Mouse (Mus musculus): ENCODE measurements at regions not wholly inside any gene's neighbourhood (a gene's known extent, or its start where the extent isn't known, plus 50 kb on each side); places are given as distances from the start of the nearest gene placed in this dataset.

DNA sequence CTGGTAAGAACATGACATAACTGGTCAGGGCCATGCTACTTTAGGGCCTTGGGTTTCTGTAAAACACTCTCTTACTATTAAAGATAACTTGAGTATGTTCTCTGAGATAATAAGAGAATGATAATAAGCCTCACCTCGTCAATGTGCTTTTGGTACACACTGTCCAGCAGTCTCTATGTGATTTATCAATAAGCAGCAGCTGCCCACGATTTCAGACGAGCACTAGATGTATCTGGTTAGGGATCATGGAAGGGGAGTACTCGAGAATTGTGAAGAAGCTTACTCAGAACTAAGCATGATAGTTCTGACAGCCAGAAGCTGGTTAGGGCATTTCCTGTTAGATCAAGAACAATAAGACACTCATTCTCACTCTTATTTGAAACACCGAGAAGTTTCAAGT is 53.8 kb downstream of the Neurod6 start:
- no peak for DNase-seq (ENCODE audit: low spot score)

DNA sequence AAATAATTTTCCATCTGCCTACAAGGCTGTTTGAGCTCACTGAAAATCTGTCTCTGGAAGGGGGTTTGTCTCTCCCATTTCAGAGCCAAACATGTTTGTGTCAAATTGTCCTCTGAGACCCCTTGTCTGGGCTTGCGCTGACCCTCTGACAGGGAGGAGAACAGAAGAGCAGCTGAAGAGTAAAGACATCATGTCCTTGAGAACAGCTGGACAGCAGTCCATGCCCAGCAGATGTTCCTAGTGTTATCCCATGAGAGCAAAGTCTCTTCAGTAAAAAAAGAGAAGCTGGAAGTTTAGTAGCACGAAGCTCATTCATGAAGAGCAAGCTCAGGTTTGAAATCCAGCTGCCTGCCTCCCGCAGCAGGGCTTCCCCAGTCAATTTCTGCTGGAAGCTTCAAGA is 60.7 kb downstream of the Neurod6 start:
- no peak for DNase-seq (ENCODE audit: low spot score)

DNA sequence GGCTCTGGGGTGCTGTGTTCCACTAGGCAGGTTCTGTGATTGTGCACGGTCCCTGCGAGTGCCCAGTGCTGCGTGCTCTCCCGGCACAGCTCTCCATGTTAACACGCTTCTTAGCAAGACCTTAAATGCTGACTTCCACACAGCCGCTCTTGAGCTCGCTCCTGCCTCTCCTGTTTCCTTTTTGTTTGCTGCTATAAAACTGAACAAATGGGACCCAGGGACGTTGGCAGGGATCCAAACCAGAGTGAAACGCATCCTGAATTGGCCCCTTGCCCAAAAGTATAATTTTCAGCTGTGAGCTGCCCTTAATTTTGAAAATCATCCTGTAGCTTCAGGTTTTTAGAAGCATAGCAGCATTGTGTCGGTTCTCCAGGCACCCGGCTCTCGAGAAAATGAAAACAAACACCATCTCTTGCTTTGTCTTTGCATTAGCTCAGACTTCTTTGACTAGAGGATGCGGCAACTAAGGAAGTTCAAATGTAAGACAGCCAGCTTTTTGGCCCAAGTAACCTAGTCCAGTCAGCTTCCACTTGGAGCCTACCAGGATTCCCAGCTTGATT is 63.1 kb downstream of the Neurod6 start:
- DNase-seq (ENCODE audit: low spot score): peak; percentile 57

DNA sequence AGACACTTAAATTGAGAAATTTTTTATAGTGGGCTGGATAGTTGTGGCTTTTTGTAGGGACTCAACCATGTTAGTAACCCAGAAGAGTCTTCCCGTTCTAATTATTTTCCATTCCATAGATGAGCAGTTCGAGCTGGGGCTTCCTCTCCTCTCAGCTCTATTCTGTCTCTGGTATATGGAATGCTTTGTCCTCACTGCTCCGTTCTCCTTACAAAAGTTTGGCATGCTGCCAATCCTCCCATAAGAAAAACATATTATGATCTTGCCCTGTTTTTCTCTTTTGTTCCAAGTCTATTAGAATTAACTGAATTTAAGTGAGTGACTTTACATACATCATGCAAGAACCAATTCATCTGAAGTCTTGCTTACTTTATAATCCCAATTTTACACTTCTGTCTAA is 70.7 kb downstream of the Neurod6 start:
- DNase-seq (ENCODE audit: low spot score): no peak

DNA sequence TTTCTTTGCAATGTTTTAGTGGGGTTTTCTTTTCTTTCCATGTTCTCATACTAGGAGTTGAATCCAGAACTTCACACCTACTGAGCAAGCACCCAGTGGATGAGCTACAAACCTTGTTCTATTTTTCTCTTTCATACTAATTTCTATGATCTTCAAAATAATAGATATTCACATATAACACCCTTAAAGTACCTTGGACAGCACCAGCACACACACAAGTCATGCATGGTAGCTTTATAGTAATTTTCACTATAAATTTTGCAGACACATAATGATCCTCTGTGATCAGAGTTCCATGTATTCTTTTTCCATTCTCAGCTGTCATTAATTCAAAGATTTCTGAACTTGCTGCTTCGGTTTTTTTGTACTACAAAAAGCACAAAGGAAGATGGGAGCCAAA is 71.1 kb downstream of the Neurod6 start:
- no peak for DNase-seq (ENCODE audit: low spot score)

DNA sequence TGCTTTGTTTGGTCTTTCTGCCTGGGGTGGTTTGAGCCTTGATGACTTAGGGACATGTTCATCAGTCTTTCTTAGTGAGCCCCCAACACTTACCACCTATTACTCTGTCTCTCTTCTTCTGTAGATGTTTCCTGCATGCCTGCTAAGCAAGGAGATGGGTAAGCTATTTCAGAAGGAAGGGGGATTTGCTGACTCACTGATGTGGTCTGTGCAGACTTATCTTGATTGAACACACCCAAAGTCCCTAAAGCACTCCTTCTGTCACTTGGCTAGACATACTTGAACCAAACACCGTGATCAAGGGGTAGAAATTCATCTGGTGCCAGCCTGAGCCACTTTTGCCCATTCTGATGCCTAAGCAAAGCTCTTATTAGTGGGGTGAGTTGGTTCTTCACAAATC is 72.0 kb downstream of the Neurod6 start:
- no peak for DNase-seq (ENCODE audit: low spot score)

DNA sequence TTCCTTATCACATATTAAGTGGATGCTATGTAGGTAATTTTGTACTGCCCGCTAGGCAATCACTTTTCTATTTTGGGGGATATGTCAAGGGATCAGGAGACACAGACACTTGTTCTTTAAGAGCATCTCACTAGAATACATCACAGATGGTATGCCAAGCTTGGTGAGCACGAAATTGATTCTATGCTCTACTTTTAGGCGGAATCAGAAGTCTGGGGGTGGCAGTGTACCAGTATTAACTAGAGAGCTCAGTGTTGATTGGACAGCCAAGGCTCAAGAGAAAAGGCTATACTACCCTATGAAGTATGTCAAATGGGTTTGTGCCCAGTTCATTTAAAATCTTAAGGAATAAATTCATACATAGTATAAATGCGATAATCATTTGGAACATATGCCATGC is 84.0 kb downstream of the Neurod6 start:
- DNase-seq (ENCODE audit: low spot score): no peak

DNA sequence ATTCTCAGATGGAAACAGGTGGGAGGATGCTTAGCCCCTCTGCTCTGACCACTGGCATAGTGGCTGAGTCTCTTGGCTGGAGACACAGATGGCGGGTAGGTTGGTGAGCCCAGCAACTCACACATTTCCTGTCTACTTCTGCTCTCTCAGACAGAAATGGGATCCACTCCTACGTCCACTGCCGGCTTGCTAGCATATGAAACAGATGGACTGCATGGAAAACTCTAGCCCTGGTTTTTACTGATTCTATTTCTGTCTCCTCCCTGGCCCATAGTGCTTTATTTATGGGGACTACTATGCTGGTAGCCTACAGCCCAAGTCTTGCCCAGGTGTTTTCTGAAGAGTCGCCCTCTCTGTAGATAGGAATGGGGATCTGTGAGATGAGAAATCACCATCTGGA is 88.9 kb downstream of the Neurod6 start:
- DNase-seq (ENCODE audit: low spot score): peak; percentile 48

DNA sequence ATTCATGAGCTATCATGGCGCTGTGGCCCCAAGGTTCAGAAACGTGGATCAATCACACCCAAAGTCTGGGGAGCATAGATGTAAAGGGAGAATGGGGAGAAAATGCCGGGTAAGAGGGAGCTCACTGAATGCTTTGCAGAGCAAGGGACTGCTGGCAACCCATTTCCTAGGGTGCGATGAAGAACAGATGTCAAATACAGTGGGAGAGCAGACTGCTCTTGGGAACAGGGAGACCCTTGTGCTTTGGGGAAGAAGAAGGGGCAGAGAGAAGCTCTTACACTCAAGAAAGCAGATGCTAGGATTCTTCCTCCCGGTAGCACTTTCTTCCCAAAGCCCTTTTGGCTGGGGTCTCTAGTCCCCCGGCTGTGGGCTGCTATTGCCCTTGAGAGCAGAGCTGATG is 100.0 kb downstream of the Neurod6 start:
- no peak for DNase-seq (ENCODE audit: low spot score)

DNA sequence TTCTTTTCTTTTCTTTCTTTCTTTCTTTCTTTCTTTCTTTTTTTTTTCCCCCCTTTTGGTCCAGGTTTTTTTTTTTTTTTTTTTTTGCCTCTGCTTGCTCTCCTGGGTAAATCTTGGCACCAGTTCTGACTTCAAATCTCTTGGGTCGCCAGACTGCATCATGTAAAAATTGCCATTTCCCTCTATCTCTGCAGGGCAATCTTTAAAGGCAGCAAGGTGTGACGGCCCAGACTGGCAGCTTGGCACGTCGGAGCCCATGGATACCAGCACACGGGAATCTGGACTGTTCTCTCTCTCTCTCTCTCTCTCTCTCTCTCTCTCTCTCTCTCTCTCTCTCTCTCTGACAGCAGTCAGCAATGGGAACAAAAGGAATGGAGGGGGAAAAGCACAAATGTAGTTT is 101.0 kb downstream of the Neurod6 start:
- no peak for DNase-seq (ENCODE audit: low spot score)

DNA sequence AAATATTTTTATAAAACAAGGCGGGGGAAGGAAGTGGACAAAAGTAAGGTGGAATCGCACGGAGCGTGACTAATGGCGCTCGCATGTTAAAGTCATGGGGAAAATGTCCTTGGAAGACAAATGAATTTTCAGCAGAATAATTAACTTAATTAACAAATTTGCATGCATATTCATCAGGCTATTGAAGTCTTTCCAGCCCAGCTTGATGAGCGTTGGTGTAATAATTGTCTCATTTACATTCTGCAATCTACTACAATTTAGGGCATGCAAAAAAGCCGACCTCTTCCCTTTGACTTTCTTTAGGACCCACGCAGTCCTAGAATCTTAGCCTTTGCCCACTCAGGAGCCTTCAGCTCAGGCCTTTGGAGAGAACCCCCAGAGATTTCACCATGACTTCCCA is 101.5 kb downstream of the Neurod6 start:
- DNase-seq (ENCODE audit: low spot score): no peak

DNA sequence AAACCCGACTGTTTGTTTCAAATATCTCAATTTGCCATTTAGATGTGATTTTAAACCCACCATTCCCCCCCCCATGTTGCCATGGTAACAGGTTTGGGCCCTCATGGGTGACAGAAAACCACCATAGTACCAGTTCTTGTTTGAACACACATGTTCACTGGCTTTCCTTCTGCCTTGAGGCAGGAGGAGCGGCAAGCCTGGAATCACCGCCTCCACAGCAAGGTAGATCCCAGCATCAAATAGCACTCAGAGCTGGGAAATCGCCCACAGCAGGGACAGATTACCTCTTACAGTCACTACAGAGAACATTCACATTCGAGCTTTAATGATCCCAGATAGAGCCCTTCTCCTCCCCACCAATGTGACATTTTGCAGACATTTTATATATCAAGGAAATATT is 102.0 kb downstream of the Neurod6 start:
- DNase-seq (ENCODE audit: low spot score): no peak

DNA sequence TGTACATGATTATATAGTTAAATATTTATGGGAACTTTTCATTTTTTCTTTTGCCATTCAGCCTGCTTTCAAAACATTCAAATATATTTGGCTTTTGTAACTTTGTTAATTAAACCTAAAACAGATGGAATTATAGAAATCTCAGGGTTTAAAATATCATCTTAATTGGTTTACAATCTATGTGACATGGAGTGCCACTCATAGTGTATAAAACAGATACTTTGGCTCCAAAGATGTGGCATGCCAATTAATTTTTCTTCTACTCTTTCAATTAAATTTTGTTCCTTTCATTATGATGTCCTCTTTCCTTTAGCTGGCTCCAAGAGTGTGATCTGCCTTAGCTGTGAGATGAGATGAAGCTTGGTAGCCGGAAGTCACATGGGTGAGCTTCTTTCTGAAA is 103.0 kb downstream of the Neurod6 start:
- DNase-seq (ENCODE audit: low spot score): no peak

DNA sequence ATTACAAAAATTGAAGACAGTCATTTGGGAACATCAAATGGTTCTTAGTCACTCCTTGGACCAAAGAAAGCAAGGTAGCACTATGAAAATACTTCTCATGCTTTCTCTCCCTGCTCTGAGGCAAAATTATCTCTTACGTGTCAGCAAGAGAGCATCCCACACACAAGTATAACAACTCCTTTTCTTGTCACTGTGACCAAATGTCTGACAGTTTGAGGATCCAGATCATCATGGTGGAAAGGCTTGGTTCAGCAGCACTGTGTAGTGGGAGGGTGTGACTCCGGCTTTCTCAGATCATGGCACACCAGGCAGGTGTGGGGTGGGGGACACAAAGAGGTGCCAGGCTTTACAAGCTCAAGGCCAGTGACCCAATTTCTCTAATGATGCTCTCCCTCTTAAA is 113.5 kb downstream of the Neurod6 start:
- no peak for DNase-seq (ENCODE audit: low spot score)

DNA sequence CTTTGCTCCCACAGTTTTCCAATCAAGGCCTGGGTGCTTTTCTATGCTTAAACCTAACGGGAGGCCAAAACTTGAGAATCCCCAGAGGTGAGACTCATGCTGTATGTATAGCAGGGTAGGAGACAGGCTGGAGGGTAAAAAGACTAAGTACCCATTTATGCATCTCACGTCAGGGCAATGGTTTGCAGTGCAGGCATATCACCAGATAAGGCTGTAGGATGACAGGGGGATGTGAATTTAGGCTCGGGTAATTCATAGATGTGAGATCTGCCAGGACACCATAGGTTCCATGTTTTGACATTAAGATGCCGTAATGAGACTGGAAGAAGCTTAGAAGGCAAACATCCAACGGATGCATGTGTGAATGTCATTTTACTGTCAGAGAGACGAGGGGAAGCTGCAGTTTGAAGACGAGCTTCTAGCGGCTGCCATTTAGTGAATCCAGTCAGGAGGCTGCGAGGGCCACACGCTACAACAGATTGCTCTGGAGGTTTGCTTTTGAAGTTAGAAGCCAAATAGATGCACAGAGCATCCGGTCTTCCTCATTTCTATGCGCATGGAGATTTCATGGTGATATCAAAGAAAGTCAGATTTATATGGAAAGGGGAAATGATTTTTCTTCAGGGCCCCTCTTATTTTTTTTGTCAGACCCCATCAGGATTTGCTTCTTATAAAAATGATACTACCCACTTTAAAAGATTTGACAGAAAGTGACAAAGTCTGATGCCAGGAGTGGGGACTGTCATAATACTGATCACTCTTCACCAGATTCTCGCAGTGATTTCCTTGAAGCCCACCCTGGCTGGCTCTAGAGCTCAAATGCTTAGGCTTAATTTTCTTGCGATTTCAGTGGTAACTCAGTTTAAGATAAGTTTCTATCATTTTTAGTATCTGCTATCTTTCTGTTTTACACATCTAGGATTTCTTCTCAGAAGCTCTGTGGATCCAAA is 113.8 kb downstream of the Adcyap1r1 start:
- no peak for DNase-seq (ENCODE audit: low spot score)

DNA sequence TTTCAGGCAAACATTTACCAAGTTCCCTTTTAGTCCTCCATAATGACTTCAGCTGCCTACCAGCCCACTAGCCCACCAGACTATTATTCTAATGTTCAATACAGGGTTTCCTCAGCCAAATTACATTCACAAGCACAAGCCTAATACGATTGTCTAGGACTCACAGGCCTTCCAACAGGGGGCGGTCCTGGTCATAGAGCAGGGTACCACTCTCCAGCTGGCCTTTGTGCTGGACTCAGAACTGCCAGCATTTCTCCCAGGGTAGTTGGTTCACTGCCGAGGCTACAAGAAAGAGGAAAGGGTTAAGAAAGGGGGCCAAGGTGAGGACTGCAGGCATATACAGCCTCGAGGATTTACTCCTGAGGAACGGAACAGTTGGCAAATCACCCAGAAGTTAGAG is 108.8 kb downstream of the Adcyap1r1 start:
- DNase-seq (ENCODE audit: low spot score): no peak

DNA sequence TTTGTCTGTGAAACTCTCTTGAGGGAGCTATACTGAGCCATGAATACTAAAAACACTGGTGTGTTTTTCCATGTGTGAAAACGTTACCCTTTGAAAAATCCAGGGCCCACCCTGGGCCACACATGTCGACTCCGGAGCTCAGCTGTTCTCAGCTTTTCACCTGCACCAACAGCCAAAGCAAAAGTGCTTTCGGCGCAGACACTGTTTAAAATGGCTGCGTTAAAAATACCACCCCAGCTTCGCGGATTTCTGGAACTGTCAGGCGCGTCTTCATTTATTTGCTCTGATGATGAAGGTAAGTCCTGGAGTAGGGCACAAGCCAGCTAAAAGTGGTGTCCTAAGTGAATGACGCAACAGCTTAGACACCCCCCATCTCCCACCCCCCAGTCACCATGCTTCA is 108.0 kb downstream of the Adcyap1r1 start:
- DNase-seq (ENCODE audit: low spot score): no peak
